Mouse (Mus musculus) urinary bladder, adult 18-20 months (tissue): ENCODE results near the gene Snx8.

ENCODE experiments used
- DNase-seq, 2 experiments: peaks; one replicate each; pipeline ENCODE4 v3.0.0; 2022; ENCODE audit warnings: low spot score in 2 of 2, mixed read lengths in 2 of 2

Snx8 gene

GRCm38 (mm10) chr5:140388588-140389576, at the start of gene Snx8:
Snx8 (minus strand) TSS chr5:140389262.
- peak; percentile 94 to 95 for DNase-seq

DNA sequence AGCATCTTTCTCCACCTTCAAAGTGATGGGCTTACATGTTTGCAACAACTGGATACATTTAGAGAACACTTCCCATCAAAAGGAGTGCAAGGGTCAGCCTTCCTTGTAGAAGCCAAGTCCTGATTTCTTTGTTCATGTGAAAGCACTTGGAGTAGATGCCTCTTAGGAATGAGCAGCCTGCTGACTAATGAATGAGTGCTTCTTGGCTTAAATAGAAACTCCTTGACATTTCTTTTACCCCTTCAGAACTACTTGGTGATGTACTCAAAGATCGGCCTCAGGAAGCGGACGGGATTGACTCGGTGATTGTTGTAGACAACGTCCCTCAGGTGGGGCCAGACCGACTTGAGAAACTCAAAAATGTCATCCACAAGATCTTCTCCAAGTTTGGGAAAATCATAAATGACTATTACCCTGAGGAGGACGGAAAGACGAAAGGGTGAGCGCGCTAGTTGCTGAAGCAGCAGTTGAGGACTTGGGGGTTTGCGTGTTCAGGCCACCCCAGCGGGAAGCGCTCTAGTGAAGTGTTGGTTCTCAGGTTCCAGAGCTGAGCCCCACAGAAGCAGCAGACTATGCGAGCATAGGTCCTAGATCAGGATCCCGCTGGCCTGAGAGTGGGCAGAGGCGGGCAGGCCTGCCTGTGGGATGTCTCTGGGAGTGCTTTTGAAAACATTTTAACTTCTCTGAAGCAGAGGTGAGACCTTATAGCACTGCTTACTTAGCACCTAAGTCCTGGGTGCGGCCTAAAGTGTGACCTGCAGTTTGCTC, 36.1 kb upstream of the Snx8 start:
- no peak for DNase-seq

DNA sequence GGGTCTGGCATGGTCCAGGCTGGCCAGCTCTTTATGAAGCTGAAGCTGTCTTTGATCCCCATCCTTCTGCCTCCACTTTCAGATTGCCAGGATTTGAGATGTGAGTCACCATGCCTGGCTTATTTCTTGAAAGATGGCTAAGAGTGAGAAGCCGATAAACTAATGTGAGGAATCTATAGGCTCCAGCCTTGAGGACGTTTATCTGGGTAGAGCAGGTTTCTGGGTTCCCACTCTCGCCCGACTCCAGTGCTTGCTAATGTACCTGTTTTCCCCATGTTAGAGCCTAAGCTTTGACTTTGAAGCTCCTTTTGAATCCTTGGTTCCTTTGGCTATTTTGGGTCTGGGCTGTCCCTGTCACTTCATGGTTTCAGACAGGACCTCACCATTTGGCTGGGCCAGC, 31.6 kb upstream of the Snx8 start:
- no peak for DNase-seq

- no peak for DNase-seq
Observed at GRCm38 (mm10) chr5:140419442-140420080, 30.5 kb upstream of the Snx8 start.

DNA sequence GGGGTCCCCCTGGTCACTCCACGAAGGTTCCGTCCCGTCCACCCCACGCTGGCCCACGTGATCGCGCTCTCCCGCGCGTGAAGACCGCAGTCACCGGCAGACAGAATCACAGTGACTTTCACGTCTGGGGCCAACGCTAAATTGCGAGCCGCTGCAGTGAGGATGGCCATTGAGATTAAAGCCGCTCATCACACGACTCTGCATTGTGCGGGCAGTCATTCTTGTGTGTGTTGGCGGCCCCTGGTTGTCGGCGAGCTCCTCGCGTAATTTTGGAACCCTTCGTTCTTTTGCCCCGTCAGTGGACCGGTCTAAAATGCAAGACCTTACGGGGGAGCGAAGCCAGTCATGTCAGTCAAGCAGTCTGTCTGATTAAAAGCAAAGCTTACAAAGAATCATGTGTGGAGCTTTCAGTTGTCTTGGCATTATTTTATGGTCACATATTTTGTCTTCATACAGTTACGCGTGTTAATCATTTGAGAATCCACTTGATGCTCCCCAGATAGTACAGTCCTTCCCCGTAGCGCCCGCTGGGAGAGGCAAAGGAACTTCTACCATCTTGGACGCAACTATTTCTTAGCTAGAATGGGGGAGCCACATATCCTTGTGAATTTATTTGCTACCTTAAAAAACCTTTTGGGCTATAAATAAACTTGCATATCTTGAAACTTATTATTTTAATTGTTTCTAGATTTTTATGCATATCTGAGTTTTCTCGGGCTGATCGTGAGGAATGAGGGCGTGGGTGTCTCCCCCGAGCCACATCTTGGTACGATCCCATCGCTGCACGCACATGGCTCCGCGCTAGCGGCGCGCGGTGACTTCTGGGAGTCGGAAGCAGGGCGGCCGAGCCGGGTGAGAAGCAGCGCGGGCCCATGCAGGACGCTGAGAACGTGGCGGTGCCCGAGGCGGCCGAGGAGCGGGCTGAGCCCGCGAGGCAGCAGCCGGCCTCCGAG, 29.7 kb upstream of the Snx8 start, which contains the start of gene Eif3b:
Eif3b (plus strand) TSS at position 840 of the 953 bp plus-strand sequence.
- DNase-seq, result peak; percentile 79 to 87

- DNase-seq, result no peak
Observed at GRCm38 (mm10) chr5:140418106-140418488, 29.0 kb upstream of the Snx8 start.

DNA sequence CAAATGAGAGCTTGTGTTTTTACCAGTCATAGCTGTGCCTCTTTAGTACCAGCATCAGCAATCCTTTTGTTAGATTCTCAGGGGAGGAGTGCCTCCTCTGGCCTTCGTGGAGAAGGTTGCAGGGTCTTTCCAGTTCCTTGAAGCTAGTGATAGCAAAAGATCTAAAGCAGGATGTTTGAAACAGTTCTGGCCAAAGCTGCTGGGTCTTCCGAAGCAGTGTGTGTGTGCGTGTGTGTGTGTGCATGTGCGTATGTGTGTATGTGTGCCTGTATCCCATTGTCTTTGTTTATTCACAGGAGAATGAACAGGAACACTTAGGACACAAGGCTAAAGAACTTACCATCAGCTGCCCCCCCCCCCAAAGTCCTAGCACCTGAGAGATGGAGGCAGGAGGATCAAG, 25.6 kb upstream of the Snx8 start:
- no peak for DNase-seq

DNA sequence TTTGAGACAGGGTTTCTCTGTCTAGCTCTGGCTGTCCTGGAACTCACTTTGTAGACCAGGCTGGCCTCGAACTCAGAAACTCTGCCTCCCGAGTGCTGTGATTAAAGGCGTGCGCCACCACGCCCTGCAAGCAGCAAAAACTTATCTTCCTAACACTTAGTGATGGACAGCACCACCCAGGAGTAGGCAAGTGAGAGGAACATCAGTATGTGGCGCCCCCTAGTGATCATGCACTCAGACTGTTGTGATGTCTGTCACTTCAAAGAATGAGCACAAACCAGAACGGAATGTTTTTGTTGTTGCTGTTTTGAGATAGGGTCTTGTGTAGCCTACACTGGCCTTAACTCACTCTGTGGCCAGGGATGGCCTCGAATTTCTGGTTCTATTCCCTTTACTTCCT, 22.3 kb upstream of the Snx8 start:
- DNase-seq, result peak in 1 of 2 experiments; percentile 44

DNA sequence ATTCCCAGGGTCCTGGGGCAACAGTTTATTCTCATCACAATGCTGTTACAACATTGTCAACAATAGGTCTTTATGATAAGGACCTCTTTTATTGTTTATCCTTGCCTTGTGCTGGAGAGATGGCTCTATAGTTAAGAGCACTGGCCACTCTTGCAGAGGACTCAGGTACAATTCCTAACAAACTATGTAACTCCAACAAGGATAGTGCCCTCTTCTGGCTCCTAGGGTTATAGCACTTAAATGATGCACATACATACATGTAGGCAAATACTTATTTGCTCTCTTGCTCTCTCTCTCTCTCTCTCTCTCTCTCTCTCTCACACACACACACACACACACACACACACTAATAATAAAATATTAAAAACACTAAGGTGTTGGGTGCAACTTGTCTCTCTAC, 19.7 kb upstream of the Snx8 start:
- no peak for DNase-seq

- DNase-seq, result no peak
Observed at GRCm38 (mm10) chr5:140406666-140407065, 17.6 kb upstream of the Snx8 start.

- DNase-seq, result no peak
Observed at GRCm38 (mm10) chr5:140405126-140405525, 16.1 kb upstream of the Snx8 start.

GRCm38 (mm10) chr5:140402640-140403270, 13.7 kb upstream of the Snx8 start:
- no peak for DNase-seq

- no peak for DNase-seq
Observed at GRCm38 (mm10) chr5:140396166-140396940, 7.3 kb upstream of the Snx8 start.

DNA sequence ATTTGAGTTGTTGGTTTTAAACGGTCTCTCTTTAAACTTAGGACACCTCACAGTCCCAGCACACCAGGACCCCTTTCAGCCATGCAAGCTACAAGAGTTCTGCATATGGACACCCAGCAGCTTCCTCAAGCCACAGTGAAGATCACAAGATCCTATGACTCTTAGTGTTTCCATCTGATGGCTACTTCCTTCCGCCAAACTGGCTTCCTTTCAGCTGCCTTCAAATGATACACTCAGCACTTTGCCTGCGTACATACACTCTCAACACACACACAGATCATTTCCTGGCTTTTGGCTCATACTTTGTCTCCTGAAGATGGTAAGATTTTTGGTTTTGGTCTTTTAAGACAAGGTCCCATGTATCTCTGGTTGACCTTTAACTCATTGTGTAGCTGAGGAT, 3.6 kb upstream of the Snx8 start:
- DNase-seq, result no peak

DNA sequence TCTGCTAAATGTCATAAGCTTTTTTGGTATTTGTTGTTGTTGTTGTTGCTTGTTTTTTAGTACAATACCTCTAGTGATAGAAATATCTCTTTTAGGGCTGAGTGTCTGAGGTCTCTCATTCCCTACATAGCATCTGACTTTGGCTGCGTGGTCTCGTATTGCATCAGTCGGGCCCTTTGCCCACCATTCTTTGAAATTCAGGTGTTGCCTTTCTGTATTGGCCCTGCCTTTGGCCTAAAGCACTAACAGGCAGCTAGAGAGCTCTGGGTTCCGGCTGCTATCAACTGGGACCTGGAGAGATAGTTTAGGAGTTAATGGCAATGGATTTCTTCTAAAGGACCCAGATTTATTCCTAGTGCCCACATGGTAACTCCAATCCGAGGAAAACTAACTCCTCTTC, 2.9 kb upstream of the Snx8 start:
- DNase-seq, result no peak

GRCm38 (mm10) chr5:140391435-140391834, 2.4 kb upstream of the Snx8 start:
- DNase-seq, result no peak

- no peak for DNase-seq
Observed at GRCm38 (mm10) chr5:140389647-140390046, 585 bp upstream of the Snx8 start.

GRCm38 (mm10) chr5:140387816-140388510, 1.1 kb downstream of the Snx8 start:
- DNase-seq, result no peak

GRCm38 (mm10) chr5:140387236-140387635, 1.8 kb downstream of the Snx8 start:
- DNase-seq, result no peak
